Mouse (Mus musculus): Measurements from ENCODE around the gene Cgn. TPM values are rescaled to one million over a fixed set of nuclear protein-coding genes. Genes with fewer than 3 reads are reported as not detected.
"Not testable (repeated sequence)": the region's sequence is repeated elsewhere in the genome, so short reads cannot be mapped to it uniquely, and the experiment has no call there.

The Cgn gene
- total and polyA plus RNA-seq, 2 experiments from 2014 or later, result 6.0 TPM

DNA sequence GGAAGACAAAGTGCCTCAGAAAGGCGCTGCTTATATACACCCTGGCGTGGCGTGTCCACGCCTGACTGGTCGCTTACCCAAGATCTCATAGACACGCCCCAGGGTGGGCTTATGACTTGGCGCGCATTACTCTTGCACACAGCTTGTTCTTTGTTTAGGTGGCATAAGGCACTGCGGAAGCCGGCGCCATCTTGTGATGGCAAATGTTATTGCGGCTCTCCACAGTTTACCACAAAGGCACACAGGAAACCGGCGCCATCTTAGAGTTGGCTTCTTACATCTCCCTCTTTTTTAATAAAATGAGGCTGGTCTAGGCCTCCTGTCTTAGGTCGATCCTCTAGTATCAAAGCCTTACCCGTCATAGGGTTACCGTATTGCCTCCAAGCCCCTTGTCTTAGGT, 40.6 kb downstream of the Cgn start:
- Histone ChIP-seq H3K27me3 (ENCODE audit: insufficient read depth, low read length) (no peaks in the 10 kb centered on the region), H3K27ac (ENCODE audit: low read depth, low read length) (no peak overlapping the region), H3K4me2 (ENCODE audit: low read depth) (no peak overlapping the region), H3K4me3 (ENCODE audit: low read depth, low read length) (no peak overlapping the region), H3K4me1 (ENCODE audit: insufficient read depth) (no peaks in the 10 kb centered on the region), H3K9me3 (ENCODE audit: low read length) (no peaks in the 10 kb centered on the region), H3K9ac (no peak overlapping the region), H3K36me3 (ENCODE audit: insufficient read depth) (no peaks in the 10 kb centered on the region)
- 97% methylated on average over 17 of the region's 17 CpGs for WGBS
- ATAC-seq (no peak), DNase-seq (no peak)
- no peak for TF ChIP-seq CTCF (IDR thresholded peaks at IDR 0.05; ENCODE audit: low read depth)

DNA sequence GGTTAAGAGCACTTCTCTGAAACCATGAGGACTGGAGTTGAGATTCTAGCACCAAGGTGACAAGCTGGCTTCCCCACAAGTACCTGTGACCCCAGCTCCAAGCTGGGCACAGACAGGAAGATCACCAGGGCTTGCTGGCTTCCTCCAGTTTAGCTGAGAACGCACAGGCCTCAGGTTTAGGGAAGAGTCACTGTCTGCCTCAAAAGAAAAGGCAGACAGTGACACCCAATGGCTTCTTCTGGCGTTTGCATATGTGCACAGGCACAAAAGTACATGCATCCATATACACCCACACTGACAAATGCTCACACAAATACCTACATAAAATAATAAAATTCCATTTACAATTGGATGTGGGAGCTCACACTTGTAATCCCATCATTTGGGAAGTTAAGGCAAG, 62.7 kb downstream of the Cgn start:
- ATAC-seq (peak; percentile 53; the same call in 1 of the 2 replicates), DNase-seq (peak; percentile 4)
- TF ChIP-seq CTCF (IDR thresholded peaks at IDR 0.05; ENCODE audit: low read depth), result peak; percentile 36; the same call in 1 of the 2 replicates
- H3K27ac ChIP-seq (ENCODE audit: low read depth, low read length); H3K27me3 ChIP-seq (ENCODE audit: insufficient read depth, low read length); H3K4me2 ChIP-seq (ENCODE audit: low read depth); H3K36me3 ChIP-seq (ENCODE audit: insufficient read depth); H3K9ac ChIP-seq; H3K4me3 ChIP-seq (ENCODE audit: low read depth, low read length); H3K4me1 ChIP-seq (ENCODE audit: insufficient read depth); H3K9me3 ChIP-seq (ENCODE audit: low read length): not testable (repeated sequence)
- 42% methylated on average over 2 of the region's 2 CpGs for WGBS

DNA sequence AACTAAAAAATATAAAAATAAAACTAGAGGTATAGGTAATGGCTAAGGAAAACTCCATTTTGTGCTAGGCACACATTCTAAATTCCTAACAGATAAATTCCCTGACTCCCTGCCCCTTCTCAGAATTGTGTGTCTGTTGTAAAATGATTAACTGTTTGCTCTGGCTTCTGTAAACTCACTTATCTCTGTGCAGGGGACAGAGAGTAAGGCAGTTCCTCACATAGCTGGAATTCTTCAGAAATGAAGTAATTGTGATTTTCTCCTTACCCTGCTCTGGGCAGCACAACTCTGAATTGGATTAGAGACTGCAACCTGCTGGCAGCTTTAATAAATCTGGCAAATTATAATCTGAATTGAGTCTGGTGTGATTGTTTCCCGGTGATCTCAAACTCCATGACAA, 68.0 kb downstream of the Cgn start:
- not testable (repeated sequence) for H3K9me3 ChIP-seq (ENCODE audit: low read length); H3K27me3 ChIP-seq (ENCODE audit: insufficient read depth, low read length); H3K9ac ChIP-seq; ATAC-seq; H3K4me1 ChIP-seq (ENCODE audit: insufficient read depth); H3K27ac ChIP-seq (ENCODE audit: low read depth, low read length); H3K4me2 ChIP-seq (ENCODE audit: low read depth); H3K36me3 ChIP-seq (ENCODE audit: insufficient read depth); H3K4me3 ChIP-seq (ENCODE audit: low read depth, low read length); DNase-seq
- 21% methylated on average over 1 of the region's 1 CpGs for WGBS

DNA sequence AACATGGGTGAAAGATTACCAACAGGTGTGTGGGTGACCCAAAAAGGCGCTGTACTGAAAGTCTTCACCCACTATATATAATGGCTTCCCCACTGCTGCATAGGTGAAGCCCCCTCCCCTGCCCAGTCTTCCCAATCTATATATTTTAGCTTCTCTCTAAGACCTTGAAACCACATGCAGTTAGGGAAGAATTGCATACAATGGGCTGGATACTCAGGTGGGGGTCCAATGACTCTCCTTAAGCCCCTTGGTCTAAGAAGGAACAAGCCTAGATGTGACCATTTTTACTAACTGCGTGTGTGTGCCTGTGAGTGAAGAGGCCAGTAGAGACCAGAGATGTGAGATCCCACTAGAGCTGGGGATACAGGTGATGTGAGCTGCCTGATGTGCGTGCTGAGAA, 72.9 kb downstream of the Cgn start:
- ATAC-seq, result not testable (repeated sequence)

DNA sequence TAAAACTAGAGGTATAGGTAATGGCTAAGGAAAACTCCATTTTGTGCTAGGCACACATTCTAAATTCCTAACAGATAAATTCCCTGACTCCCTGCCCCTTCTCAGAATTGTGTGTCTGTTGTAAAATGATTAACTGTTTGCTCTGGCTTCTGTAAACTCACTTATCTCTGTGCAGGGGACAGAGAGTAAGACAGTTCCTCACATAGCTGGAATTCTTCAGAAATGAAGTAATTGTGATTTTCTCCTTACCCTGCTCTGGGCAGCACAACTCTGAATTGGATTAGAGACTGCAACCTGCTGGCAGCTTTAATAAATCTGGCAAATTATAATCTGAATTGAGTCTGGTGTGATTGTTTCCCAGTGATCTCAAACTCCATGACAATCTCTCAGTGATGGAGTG, 75.7 kb downstream of the Cgn start:
- ATAC-seq; H3K36me3 ChIP-seq (ENCODE audit: insufficient read depth); H3K27me3 ChIP-seq (ENCODE audit: insufficient read depth, low read length); DNase-seq; H3K4me3 ChIP-seq (ENCODE audit: low read depth, low read length); H3K9ac ChIP-seq; H3K27ac ChIP-seq (ENCODE audit: low read depth, low read length); H3K4me2 ChIP-seq (ENCODE audit: low read depth); H3K4me1 ChIP-seq (ENCODE audit: insufficient read depth); H3K9me3 ChIP-seq (ENCODE audit: low read length): not testable (repeated sequence)

More for the DNA sequence above, 72.9 kb downstream of the Cgn start:
- H3K9ac ChIP-seq; H3K27me3 ChIP-seq (ENCODE audit: insufficient read depth, low read length); H3K9me3 ChIP-seq (ENCODE audit: low read length); H3K4me2 ChIP-seq (ENCODE audit: low read depth); H3K27ac ChIP-seq (ENCODE audit: low read depth, low read length); H3K36me3 ChIP-seq (ENCODE audit: insufficient read depth); H3K4me3 ChIP-seq (ENCODE audit: low read depth, low read length); DNase-seq; H3K4me1 ChIP-seq (ENCODE audit: insufficient read depth): not testable (repeated sequence)
- WGBS, result 89% methylated on average over 3 of the region's 3 CpGs

Other genes with a start within 250 kb of the Cgn start
- 71.8 and 75.2 TPM in 2 replicates for gene Snx27, start 203.8 kb downstream of the Cgn start, total RNA-seq (2014; rRNA removed)
- 49.0 and 80.0 TPM in 2 replicates for gene Snx27, start 203.8 kb downstream of the Cgn start, polyA plus RNA-seq (2015; fragmentation: Nextera tagmentation; extraction: Ambion mirVana)
- not detected in 2 replicates for gene Gm10972, start 143.4 kb downstream of the Cgn start, total RNA-seq (2014; rRNA removed)
- not detected in 2 replicates for gene Gm10972, start 143.4 kb downstream of the Cgn start, polyA plus RNA-seq (2015; fragmentation: Nextera tagmentation; extraction: Ambion mirVana)
- gene Tuft1, start 127.6 kb downstream of the Cgn start, total RNA-seq (2014; rRNA removed), result 6.5 and 7.6 TPM in 2 replicates
- 4.0 and 5.7 TPM in 2 replicates for gene Tuft1, start 127.6 kb downstream of the Cgn start, polyA plus RNA-seq (2015; fragmentation: Nextera tagmentation; extraction: Ambion mirVana)
- 0.62 and 1.2 TPM in 2 replicates for gene Selenbp2, start 92.9 kb downstream of the Cgn start, total RNA-seq (2014; rRNA removed)
- gene Selenbp2, start 92.9 kb downstream of the Cgn start, polyA plus RNA-seq (2015; fragmentation: Nextera tagmentation; extraction: Ambion mirVana), result 0.52 TPM in 1 of 2 replicates, not detected in the other
- gene Pogz, start 51.1 kb upstream of the Cgn start, total RNA-seq (2014; rRNA removed), result 36.2 and 48.2 TPM in 2 replicates
- gene Pogz, start 51.1 kb upstream of the Cgn start, polyA plus RNA-seq (2015; fragmentation: Nextera tagmentation; extraction: Ambion mirVana), result 11.2 and 14.0 TPM in 2 replicates
- 341 and 498 TPM in 2 replicates for gene Psmb4, start 100.5 kb upstream of the Cgn start, total RNA-seq (2014; rRNA removed)
- gene Psmb4, start 100.5 kb upstream of the Cgn start, polyA plus RNA-seq (2015; fragmentation: Nextera tagmentation; extraction: Ambion mirVana), result 367 and 417 TPM in 2 replicates
- 10.2 and 16.6 TPM in 2 replicates for gene Selenbp1, start 146.6 kb upstream of the Cgn start, total RNA-seq (2014; rRNA removed)
- gene Selenbp1, start 146.6 kb upstream of the Cgn start, polyA plus RNA-seq (2015; fragmentation: Nextera tagmentation; extraction: Ambion mirVana), result 11.6 and 11.9 TPM in 2 replicates
- gene Rfx5, start 167.6 kb upstream of the Cgn start, total RNA-seq (2014; rRNA removed), result 14.8 and 18.7 TPM in 2 replicates
- 3.5 and 4.1 TPM in 2 replicates for gene Rfx5, start 167.6 kb upstream of the Cgn start, polyA plus RNA-seq (2015; fragmentation: Nextera tagmentation; extraction: Ambion mirVana)
- 69.9 and 79.8 TPM in 2 replicates for gene Pi4kb, start 188.2 kb upstream of the Cgn start, total RNA-seq (2014; rRNA removed)
- 24.6 and 25.5 TPM in 2 replicates for gene Pi4kb, start 188.2 kb upstream of the Cgn start, polyA plus RNA-seq (2015; fragmentation: Nextera tagmentation; extraction: Ambion mirVana)
- gene Zfp687, start 229.0 kb upstream of the Cgn start, total RNA-seq (2014; rRNA removed), result 20.3 and 23.1 TPM in 2 replicates
- 9.8 and 13.1 TPM in 2 replicates for gene Zfp687, start 229.0 kb upstream of the Cgn start, polyA plus RNA-seq (2015; fragmentation: Nextera tagmentation; extraction: Ambion mirVana)

All from forebrain, postnatal 0 days (tissue).